Mouse (Mus musculus): ENCODE measurements at regions not wholly inside any gene's neighbourhood (a gene's known extent, or its start where the extent isn't known, plus 50 kb on each side); places are given as distances from the start of the nearest gene placed in this dataset.
"Not testable (repeated sequence)": the region's sequence is repeated elsewhere in the genome, so short reads cannot be mapped to it uniquely, and the experiment has no call there.

DNA sequence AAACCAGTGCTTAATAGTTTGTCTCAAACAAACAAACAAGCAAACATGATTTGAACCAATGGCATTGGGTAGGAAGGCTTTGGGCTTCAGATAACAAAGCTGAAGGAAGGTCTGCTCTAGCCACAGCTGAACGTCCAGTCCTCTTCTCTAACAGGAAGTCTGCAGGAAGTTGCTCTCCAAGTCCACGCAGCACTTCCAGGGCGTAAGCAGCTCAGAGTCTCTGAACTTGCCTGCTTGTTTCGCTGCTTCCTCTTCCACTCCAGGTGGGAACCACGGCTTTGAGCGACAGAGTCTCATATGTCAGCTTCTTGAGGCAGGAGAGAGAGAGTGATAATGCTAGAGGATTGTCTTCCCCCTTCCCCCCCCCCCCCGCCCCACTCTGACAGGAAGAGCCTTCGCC is 123.6 kb downstream of the Tnfrsf21 start:
- no peak for DNase-seq (ENCODE audit: low spot score in 2 of 2)

DNA sequence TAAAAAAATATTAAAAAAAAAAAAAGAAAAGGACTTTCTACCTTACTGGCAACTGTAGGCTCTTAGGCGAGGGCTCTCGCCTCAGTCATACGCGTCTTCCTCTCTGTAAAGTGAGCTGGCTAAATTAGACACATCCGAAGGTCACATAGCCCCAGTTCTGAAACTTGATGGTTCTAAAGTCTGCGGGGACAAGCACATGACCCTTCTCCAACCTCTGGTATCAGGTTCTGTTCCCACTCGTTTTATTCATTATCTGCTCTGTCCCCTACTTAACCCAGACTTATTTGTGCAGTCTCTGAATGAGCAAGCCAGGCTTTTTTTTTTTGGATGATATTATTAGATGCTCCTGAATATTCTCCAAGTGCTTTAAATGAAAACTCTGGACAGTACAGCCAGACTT is 125.4 kb downstream of the Tnfrsf21 start:
- no peak for DNase-seq (ENCODE audit: low spot score in 2 of 2)

DNA sequence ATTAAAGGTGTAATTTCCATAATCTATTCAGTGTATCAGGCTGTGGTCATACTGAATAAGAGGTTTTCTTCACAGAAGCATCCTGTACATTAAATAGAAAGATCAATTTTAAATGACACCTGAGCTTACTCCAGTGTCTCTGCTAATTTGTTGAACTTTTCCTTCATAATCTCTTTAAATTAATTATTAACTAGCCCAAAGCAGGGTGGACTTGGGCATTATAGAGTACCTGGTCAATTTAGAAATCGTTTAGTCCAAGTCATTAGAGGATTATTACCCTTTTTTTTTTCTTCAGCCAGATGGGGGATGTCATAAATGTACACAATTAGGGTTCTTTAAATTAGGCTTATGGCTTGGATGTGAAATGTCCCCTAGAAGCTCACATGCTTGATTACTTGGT is 124.4 kb upstream of the Adgrf1 start:
- DNase-seq (ENCODE audit: low spot score in 2 of 2): no peak

DNA sequence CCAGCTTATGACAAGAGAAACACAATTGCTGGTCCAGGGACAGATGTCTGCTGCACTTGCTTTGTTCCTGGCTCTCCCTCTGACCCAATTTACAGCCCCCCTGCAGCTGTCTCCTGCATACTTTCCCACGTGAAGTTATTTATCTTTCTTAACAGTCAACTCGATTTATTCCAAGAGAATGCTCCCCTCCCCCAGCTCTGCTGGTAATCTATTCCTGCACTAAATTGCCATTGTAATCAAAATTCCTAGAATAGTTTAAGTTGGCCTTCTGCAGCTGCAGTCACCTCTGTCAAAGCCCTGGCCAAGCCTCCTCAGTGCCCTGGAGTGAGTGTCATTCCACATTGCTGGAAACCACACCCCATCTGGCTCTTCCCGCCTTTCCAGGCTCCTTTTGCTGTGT is 122.2 kb upstream of the Adgrf1 start:
- DNase-seq (ENCODE audit: low spot score in 2 of 2): no peak

DNA sequence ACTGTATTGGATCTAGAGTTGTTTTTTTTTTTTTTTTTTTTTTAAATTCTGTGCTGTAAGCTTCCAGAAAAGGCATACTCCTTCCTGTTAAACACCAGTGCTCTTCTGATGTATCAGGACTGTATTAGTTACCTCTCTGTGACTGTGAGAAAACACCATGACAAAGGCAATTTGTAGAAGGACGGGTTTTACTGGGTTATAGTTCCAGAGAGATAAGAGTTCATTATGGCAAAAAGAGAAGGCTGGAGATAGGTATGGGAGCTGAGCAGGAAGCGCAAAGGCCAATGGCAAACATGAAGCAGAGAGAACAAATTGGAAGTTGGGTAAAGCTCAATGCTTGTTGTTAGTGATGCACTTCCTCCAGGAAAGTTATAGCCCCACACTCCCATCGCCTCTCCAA is 117.5 kb upstream of the Adgrf1 start:
- DNase-seq (ENCODE audit: low spot score in 2 of 2): no peak

DNA sequence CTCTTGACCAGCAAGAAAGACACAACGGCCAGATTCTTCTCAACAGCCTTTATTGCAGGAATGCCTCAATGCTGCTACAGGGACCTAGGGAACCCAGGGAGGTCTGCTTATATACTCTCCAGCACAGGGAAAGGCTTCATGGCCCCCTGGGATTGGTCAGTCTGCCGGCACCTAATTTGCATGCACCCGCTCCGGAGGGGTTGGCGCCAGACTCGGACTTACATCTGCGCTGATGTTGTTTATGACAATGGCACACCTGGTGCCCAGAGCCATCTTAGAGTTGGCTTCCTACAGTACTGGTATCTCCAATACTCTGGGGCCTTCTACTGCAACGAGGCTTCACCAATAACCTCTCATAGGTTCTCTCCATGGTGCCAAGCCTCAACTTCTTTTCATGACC is 114.9 kb upstream of the Adgrf1 start:
- not testable (repeated sequence) for DNase-seq (ENCODE audit: low spot score in 2 of 2)

DNA sequence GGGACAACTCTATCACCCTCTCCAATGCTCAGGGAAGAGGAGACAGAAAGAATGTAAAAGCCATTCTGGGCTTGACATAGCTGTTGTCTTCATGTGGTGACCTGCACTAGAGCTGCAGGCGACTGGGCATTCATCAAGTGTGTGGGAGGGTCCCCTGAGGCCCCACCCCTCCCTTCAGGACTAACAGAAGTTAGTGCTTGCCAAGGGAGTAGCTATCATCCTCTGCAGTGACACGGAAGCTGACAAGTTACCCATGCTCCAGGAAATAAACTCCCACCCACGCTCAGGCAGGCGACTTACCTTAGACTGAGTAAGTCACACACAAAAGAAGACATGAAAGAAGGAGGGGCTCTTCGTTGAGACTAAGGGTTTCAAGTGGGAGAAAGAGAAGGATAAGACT is 114.0 kb upstream of the Adgrf1 start:
- DNase-seq (ENCODE audit: low spot score in 2 of 2): no peak

DNA sequence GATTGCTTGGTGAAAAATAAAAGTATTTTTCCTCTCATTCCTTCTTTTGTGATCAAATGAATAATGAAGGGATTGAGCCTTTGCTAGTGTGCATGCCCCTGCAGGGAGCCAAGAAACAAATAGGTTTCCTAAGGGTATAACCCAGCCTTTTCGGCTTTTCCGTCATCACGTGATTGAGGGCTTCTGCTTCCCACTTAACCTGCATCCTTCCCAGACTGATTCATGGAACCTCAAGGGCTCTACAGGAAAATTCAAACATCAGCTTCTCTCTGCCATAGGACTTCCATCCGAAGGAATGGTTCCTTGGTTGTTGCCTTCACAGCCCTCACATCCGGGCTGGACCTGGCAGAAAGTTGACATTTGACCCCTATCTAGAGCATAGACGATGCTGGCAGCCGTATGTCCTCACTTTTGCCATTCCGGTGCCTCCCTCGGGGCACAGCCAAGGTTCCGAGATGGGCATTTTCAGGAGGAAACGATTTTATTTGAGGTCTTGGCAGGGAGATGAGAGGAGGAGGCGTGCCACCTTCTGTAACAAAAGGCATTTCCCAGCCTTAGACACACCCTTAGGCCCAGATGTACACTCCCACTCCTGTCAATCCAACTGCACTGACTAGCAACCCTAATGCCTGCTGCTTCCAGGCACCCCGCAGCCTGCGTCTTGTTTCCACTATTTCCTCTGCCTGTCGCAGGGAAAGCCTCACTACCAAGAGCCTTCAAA is 112.2 kb upstream of the Adgrf1 start:
- DNase-seq (ENCODE audit: low spot score in 2 of 2): peak in 1 of 2 experiments; percentile 8

DNA sequence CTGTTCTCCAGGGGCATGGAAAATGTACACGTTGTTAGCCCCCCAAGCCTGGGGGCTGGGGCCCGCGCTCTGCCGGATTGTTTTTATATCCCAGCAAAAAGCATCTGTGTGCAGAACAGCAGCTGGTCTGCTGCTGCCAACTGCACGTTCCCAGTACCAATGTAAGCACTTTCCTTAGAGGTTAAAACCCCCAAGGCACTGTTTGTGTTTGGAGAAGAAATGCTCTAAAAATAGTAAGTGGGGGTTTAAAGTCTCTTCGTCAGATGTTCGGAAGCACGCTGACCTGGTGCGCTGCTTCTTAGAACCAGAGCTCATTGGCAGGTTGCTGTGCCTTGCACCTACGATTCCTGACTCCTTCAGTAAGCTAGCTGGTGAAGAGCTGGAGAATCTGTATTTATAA is 111.4 kb upstream of the Adgrf1 start:
- no peak for DNase-seq (ENCODE audit: low spot score in 2 of 2)

DNA sequence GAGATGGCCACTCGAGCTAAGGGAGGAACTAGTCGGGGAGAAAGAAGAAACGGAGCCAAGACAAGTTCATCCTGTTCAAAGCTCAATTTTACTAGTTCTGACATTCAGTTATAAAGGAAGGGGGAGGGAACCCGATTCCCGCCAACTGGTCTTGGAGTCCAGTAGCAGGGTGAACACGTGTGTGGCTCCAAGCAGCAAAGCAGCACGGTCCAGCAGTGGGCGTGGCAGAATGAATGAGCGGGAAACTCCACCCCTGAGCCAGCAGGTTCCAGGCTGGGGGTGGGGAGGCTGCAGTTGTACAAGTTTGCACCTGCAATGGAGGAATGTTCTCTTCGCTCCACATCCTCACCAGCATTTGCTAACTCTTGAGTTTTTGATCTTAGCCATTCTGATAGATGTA is 108.8 kb upstream of the Adgrf1 start:
- peak; percentile 59 to 70 for DNase-seq (ENCODE audit: low spot score in 2 of 2)

DNA sequence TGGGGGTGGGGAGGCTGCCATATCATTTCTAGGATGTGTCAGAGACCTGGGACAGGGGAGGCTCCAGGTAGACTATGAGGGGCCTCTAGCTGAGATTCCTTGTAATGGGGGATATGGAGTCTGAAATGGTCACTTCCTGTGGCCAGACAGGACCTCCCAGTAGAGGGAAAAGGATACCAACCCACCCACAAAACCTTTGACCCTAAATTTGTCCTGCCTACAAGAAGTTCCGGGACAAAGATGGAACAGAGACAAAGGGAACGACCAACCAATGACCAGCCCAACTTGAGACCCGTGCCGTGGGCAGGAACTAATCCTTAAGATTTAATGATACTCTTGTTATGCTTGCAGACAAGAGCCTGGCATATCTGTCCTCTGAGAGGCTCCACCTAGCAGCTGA is 107.0 kb upstream of the Adgrf1 start:
- DNase-seq (ENCODE audit: low spot score in 2 of 2): no peak

DNA sequence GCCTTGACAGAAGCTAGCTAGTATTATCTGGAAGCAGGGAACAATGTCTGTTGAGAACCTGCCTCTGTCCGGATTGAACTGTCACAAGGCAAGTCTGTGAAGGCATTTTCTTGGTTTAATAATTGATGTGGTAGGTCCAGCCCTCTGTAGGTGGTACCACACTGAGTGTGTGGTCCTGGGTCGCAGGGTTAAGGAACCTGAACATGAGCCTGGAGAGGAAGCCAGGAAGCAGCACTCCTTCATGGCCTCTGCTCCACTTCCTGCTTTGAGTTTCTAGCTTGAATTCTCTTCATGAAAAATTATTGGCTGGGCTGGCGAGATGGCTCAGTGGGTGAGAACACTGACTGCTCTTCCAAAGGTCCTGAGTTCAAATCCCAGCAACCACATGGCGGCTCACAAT is 104.0 kb upstream of the Adgrf1 start:
- no peak for DNase-seq (ENCODE audit: low spot score in 2 of 2)

DNA sequence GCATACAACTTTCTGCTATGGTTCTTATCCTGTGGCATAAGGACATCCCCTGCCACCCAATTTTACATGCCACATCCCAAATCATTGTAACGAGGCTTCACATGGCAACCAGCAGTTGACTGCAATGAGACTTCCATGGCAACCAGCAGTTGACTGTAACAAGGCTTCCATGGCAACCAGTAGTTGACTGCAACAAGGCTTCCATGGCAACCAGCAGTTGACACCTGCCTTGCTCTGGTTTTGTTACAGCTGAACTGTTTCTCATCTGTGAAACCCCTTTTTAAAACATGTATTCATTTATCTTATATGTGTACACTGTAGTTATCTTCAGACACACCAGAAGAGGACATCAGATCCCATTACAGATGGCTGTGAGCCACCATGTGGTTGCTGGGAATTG is 100.7 kb upstream of the Adgrf1 start:
- DNase-seq (ENCODE audit: low spot score in 2 of 2): no peak

DNA sequence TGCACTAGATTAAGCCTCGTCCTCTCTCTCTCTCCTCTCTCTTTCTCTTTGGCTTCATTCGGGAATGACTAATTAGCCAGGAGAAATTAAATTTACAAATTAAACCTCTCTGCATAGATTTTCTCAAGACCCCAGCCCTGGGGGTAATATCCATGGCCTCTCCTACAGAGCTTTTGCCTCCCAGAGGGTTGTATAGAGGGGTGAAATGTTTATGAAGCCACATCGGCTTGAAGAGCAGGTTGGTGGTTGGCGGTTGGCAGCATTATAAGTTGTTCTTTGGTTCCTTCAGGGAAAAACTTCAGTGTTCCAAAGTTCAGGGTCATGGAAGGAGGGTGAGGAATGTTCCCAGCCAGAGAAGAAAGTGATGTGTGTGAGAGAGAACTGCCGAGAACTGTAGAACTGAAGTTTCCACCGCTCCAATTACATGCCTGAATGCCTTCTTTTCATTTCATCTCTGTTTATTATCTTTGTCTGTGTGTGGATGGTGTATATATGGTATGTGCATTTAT is 97.4 kb upstream of the Adgrf1 start:
- no peak for DNase-seq (ENCODE audit: low spot score in 2 of 2)

DNA sequence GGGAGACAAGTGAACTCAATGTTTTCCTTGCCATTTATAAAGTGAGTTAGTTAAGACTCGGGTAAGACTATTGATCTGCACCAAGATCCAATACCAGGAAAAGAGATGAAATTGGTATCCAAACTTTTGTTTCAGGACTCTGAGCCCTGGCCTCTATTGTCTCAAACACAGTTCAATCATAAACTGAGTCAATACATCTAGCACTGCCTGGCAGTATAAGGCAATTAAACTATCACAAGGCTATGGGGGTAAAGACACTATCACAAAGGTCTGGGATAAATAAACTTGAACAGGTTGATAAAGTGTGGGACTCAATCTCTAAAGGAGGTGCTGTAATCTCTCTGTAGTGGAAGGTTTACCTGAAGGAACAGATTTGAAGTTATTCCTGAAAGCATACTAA is 95.3 kb upstream of the Adgrf1 start:
- DNase-seq (ENCODE audit: low spot score in 2 of 2): no peak

DNA sequence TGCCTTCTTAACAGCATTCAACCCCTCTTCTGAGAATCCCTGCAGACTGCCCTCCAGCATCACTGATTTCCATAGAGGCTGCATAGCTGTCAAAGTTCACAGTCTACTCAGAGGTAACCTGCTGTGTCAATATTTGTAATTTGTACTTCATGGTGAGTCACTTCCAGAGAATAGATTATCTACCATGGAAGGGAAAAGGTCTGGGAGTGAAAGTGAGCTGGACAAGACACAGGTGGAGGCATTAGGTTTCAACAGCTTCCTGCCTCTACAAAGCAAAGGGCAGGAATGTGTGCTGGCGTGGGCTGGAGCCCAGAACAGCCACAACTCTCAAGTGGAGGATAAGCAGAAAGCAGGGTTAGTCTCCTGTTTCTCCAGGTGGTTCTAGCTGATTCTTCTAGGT is 92.9 kb upstream of the Adgrf1 start:
- DNase-seq (ENCODE audit: low spot score in 2 of 2): peak in 1 of 2 experiments; percentile 32

DNA sequence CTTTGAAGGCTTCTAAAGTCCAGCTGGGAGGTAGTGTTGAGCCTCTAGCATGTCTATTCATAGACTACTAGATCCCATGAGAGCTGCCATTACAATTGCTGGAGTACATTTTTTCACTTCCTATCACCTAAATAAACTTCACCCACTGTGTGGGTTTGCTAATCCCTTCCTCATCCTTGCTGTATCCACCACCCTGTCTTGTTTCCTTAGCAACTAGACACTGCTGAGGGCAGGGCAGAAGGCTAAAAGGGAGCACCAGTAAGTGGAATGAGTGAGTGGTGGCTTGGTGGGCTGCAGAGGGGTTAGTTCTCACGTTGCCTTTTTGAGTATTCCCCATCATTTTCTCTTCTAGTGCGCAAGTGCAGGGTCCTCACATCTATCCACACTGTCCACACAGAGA is 80.1 kb upstream of the Adgrf1 start:
- no peak for DNase-seq (ENCODE audit: low spot score in 2 of 2)

DNA sequence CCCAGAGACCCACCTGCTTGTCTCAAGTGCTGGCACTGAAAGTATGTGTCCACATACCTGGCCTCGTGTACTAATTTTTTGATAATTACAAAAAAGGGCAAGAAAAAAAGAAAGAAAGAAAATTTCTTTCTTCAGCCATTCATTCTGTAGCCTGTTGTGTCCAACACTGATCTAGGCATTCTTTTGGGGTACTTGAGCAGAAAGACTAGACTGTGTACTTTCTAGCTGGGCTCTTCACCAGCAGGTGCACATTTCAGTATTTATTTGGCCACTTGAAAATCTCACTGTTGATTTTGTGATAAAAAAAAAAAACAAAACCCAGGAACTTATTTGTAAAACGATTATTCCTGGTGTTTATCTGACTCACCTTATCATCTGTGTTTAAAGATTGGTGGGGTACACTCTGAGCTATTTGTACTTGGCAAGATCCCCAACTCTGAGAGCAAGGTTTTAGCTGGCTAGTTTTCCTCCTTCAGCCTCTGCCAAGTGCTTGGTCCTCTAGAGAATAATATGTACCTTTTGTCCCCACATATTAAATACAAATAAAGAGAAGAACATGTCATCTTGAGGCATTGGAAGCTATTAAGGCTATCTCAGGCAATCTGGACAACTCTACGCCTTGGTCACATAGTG is 79.2 kb upstream of the Adgrf1 start:
- peak in 1 of 2 experiments; percentile 20 for DNase-seq (ENCODE audit: low spot score in 2 of 2)

DNA sequence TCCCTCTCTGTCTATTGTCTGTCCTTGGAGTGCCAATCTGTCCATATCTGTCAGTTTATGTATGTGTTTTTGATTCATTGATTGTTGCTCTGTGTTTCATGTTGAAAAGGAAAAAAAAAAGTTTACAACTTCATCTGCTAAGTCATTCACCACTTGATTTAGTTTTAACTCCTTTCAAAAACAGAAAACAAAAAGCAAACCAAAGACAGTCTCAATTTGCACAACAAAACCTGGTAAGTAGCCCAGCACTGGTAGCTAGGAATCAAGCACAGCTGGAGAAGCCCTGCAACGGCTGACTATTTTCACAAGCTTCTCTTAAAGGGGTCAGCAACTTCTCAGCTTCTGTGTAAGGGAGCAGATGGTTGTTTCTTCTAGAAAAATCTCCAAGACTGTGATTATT is 72.9 kb upstream of the Adgrf1 start:
- DNase-seq (ENCODE audit: low spot score in 2 of 2): no peak

DNA sequence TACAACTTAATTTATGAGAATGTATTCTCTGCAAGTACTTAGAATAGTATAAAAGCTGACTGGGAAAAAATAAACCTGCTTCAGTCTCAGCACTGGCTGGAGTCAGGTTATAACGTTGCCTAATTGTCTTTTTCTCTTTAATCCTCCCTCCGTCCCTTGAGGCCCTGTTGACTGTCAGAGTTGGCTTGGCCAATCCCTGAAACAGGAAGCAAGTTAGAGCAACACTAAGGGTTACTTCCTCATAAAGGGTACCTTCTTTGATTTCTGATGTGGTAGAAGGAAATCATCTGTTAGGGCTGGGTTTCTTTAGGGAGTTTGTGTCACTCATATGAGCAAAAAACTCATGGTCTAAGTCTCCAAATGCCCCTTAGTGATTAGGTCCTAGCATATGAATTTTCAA is 69.3 kb upstream of the Adgrf1 start:
- DNase-seq (ENCODE audit: low spot score in 2 of 2): no peak

DNA sequence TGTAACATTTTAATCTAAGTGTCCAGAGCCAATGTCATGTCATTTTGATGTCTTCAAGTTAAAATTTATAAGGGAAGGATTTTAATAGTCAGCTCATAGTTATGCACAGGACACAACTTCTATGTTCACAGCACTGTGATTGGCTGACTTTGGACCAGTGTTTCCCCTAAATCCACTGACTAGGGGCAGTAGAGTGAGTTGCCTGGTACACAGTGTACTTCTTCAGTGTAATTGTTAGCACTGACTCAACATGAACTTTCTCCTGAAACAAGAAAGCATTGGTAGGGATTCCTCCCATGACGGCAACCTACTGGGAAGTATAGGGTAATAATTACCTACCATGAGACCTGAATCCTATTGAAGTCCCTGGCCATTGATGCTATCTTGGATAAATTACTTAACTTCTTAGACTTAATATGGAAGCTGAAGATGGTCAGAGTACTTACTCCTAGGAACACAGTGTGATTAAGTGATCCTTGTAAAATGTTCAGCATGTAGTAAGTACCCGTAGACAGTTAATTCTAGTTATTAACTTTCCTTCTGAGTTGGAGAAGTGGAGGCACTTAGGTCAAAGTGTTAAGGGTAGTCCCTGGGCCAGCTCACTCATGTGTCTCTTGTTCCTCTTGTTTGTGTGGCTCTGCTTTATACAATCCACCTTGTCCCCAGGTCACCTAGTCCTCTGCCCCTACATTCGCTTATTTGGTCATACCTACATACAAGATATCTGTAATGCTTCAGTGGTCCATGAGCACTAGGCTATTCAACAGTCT is 63.2 kb upstream of the Adgrf1 start:
- no peak for DNase-seq (ENCODE audit: low spot score in 2 of 2)

DNA sequence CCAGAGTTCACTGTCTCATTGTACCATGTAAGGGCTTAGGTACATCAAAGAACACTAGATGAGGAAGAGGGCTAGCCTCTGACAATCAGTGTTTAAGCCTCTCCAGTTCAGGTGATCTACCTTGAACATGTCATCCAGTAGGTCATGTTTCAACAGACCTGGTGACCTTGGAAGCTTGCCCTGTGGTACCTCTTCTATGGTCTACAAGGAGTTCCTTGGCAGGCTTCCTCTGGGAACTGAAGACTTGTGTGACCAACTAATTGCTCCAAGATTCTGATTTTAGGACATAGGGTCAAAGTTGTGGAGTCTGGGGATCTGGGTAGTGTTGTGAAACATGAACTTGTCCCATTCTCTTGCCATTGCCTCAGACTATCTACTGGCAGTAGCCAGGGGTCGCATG is 60.4 kb upstream of the Adgrf1 start:
- no peak for DNase-seq (ENCODE audit: low spot score in 2 of 2)

DNA sequence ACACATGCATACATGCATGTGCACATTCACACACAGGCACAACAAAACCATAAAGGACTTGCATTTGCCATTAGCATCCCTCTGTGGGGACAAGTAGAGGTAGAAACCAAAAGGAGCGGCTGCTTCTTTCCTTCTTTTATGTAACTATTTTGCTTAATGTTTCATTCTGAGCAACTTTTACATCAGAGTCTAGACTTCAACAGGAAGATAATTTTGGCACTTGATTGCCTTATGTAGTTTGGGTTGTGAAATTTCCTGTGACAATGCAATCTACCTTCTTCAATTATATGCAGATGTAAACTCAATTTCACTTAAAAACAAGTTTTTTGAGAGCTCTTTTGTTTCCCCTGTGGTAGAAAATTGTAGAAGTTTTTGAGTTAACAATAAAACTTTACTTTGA is 56.1 kb upstream of the Adgrf1 start:
- DNase-seq (ENCODE audit: low spot score in 2 of 2): no peak

Data from urinary bladder, postnatal 36 days (tissue).